Mouse (Mus musculus): ENCODE results near the gene Fsd2. TPM values are rescaled to one million over a fixed set of nuclear protein-coding genes. Genes with fewer than 3 reads are reported as not detected.

Fsd2 gene
- polyA plus RNA-seq, 1 experiment from 2014 or later = 0.29 TPM

- ATAC-seq (ENCODE audit: low read depth) = no peak
- Histone ChIP-seq H3K36me3 (no peaks in the 10 kb centered on the region), H3K27ac (replicated peaks) (no peak overlapping the region), H3K4me3 (no peak overlapping the region), H3K9me3 (no peaks in the 10 kb centered on the region), H3K9ac (no peak overlapping the region), H3K4me2 (no peak overlapping the region), H3K4me1 (replicated peaks) (peaks cover 6% of the 10 kb centered on the region; the same call in 1 of the 2 replicates), H3K27me3 (no peaks in the 10 kb centered on the region)
- WGBS = 89% methylated on average over 14 of the region's 14 CpGs
Observed at GRCm38 (mm10) chr7:81559231-81559980, 7.3 kb downstream of the Fsd2 start.

- Histone ChIP-seq H3K4me1 (replicated peaks) (peaks cover 6% of the 10 kb centered on the region; the same call in 1 of the 2 replicates), H3K27me3 (no peaks in the 10 kb centered on the region), H3K36me3 (no peaks in the 10 kb centered on the region), H3K27ac (replicated peaks) (no peak overlapping the region), H3K9ac (no peak overlapping the region), H3K9me3 (no peaks in the 10 kb centered on the region), H3K4me3 (no peak overlapping the region), H3K4me2 (no peak overlapping the region)
- WGBS = 72% methylated on average over 4 of the region's 4 CpGs
- no peak for ATAC-seq (ENCODE audit: low read depth)
Observed at GRCm38 (mm10) chr7:81557985-81558360, 8.8 kb downstream of the Fsd2 start.

GRCm38 (mm10) chr7:81557252-81557984, 9.3 kb downstream of the Fsd2 start:
- Histone ChIP-seq H3K27me3 (no peaks in the 10 kb centered on the region), H3K9ac (no peak overlapping the region), H3K4me1 (replicated peaks) (peaks cover 6% of the 10 kb centered on the region; the same call in 1 of the 2 replicates), H3K9me3 (no peaks in the 10 kb centered on the region), H3K4me2 (no peak overlapping the region), H3K36me3 (no peaks in the 10 kb centered on the region), H3K4me3 (no peak overlapping the region), H3K27ac (replicated peaks) (no peak overlapping the region)
- no peak for ATAC-seq (ENCODE audit: low read depth)
- WGBS = 77% methylated on average over 7 of the region's 7 CpGs

GRCm38 (mm10) chr7:81556839-81557238, 9.9 kb downstream of the Fsd2 start:
- Histone ChIP-seq H3K4me1 (replicated peaks) (peaks cover 6% of the 10 kb centered on the region; the same call in 1 of the 2 replicates), H3K4me3 (no peak overlapping the region), H3K9ac (no peak overlapping the region), H3K36me3 (no peaks in the 10 kb centered on the region), H3K4me2 (no peak overlapping the region), H3K27me3 (no peaks in the 10 kb centered on the region), H3K9me3 (no peaks in the 10 kb centered on the region), H3K27ac (replicated peaks) (no peak overlapping the region)
- no peak for ATAC-seq (ENCODE audit: low read depth)
- 88% methylated on average over 4 of the region's 4 CpGs for WGBS

GRCm38 (mm10) chr7:81554369-81554768, 12.4 kb downstream of the Fsd2 start:
- no peaks in the 10 kb centered on the region for H3K4me1 ChIP-seq (replicated peaks)
- no peaks in the 10 kb centered on the region for H3K27me3 ChIP-seq
- no peak for ATAC-seq (ENCODE audit: low read depth)
- H3K9ac ChIP-seq = no peak overlapping the region
- no peak overlapping the region for H3K27ac ChIP-seq (replicated peaks)
- no peaks in the 10 kb centered on the region for H3K9me3 ChIP-seq
- WGBS = 77% methylated on average over 2 of the region's 2 CpGs
- H3K36me3 ChIP-seq = no peaks in the 10 kb centered on the region
- H3K4me3 ChIP-seq = no peak overlapping the region
- H3K4me2 ChIP-seq = no peak overlapping the region

GRCm38 (mm10) chr7:81553589-81553988, 13.2 kb downstream of the Fsd2 start:
- H3K27ac ChIP-seq (replicated peaks) = no peak overlapping the region
- H3K4me2 ChIP-seq = no peak overlapping the region
- no peak overlapping the region for H3K4me3 ChIP-seq
- H3K4me1 ChIP-seq (replicated peaks) = no peaks in the 10 kb centered on the region
- no peaks in the 10 kb centered on the region for H3K9me3 ChIP-seq
- no peak for ATAC-seq (ENCODE audit: low read depth)
- no peaks in the 10 kb centered on the region for H3K27me3 ChIP-seq
- no peak overlapping the region for H3K9ac ChIP-seq
- 55% methylated on average over 4 of the region's 4 CpGs for WGBS
- H3K36me3 ChIP-seq = no peaks in the 10 kb centered on the region

GRCm38 (mm10) chr7:81548864-81549263, 17.9 kb downstream of the Fsd2 start:
- H3K4me2 ChIP-seq = no peak overlapping the region
- H3K4me3 ChIP-seq = no peak overlapping the region
- no peaks in the 10 kb centered on the region for H3K27me3 ChIP-seq
- H3K9me3 ChIP-seq = no peaks in the 10 kb centered on the region
- H3K27ac ChIP-seq (replicated peaks) = no peak overlapping the region
- 73% methylated on average over 11 of the region's 11 CpGs for WGBS
- no peak overlapping the region for H3K9ac ChIP-seq
- ATAC-seq (ENCODE audit: low read depth) = no peak; the same call in none of the 2 replicates
- H3K4me1 ChIP-seq (replicated peaks) = no peaks in the 10 kb centered on the region
- H3K36me3 ChIP-seq = no peaks in the 10 kb centered on the region

GRCm38 (mm10) chr7:81542934-81543333, 23.8 kb downstream of the Fsd2 start:
- ATAC-seq (ENCODE audit: low read depth) = no peak
- H3K4me3 ChIP-seq = no peak overlapping the region
- no peak overlapping the region for H3K4me2 ChIP-seq
- H3K9ac ChIP-seq = no peak overlapping the region
- no peaks in the 10 kb centered on the region for H3K27me3 ChIP-seq
- no peak overlapping the region for H3K27ac ChIP-seq (replicated peaks)
- no peaks in the 10 kb centered on the region for H3K36me3 ChIP-seq
- peaks cover 17% of the 10 kb centered on the region; the same call in 1 of the 2 replicates for H3K4me1 ChIP-seq (replicated peaks)
- 86% methylated on average over 8 of the region's 8 CpGs for WGBS
- no peaks in the 10 kb centered on the region for H3K9me3 ChIP-seq

GRCm38 (mm10) chr7:81541924-81542524, 24.7 kb downstream of the Fsd2 start:
- WGBS = 88% methylated on average over 7 of the region's 7 CpGs
- no peaks in the 10 kb centered on the region for H3K36me3 ChIP-seq
- H3K27ac ChIP-seq (replicated peaks) = no peak overlapping the region
- H3K9ac ChIP-seq = no peak overlapping the region
- no peaks in the 10 kb centered on the region for H3K27me3 ChIP-seq
- no peaks in the 10 kb centered on the region for H3K9me3 ChIP-seq
- no peak overlapping the region for H3K4me3 ChIP-seq
- ATAC-seq (ENCODE audit: low read depth) = no peak
- H3K4me1 ChIP-seq (replicated peaks) = peaks cover 17% of the 10 kb centered on the region; the same call in 1 of the 2 replicates
- H3K4me2 ChIP-seq = no peak overlapping the region

GRCm38 (mm10) chr7:81540999-81541398, 25.7 kb downstream of the Fsd2 start:
- Histone ChIP-seq H3K36me3 (0 out of 2 replicates have a peak, but pooled peaks cover 4% of the 10 kb centered on the region), H3K27me3 (no peaks in the 10 kb centered on the region), H3K9ac (no peak overlapping the region), H3K4me3 (no peak overlapping the region), H3K4me2 (no peak overlapping the region), H3K4me1 (replicated peaks) (peaks cover 17% of the 10 kb centered on the region; the same call in 1 of the 2 replicates), H3K9me3 (no peaks in the 10 kb centered on the region), H3K27ac (replicated peaks) (no peak overlapping the region)
- 76% methylated on average over 1 of the region's 1 CpGs for WGBS
- ATAC-seq (ENCODE audit: low read depth) = no peak

- Histone ChIP-seq H3K9me3 (no peaks in the 10 kb centered on the region), H3K9ac (no peak overlapping the region), H3K27ac (replicated peaks) (no peak overlapping the region), H3K4me2 (no peak overlapping the region), H3K27me3 (no peaks in the 10 kb centered on the region), H3K36me3 (peaks cover 17% of the 10 kb centered on the region), H3K4me3 (no peak overlapping the region), H3K4me1 (replicated peaks) (peaks cover 17% of the 10 kb centered on the region; the same call in 1 of the 2 replicates)
- 8% methylated on average over 2 of the region's 2 CpGs for WGBS
- no peak for ATAC-seq (ENCODE audit: low read depth)
Observed at GRCm38 (mm10) chr7:81539565-81539964, 27.2 kb downstream of the Fsd2 start.

GRCm38 (mm10) chr7:81538070-81538675, 28.6 kb downstream of the Fsd2 start:
- 74% methylated on average over 2 of the region's 2 CpGs for WGBS
- peaks cover 17% of the 10 kb centered on the region; the same call in 1 of the 2 replicates for H3K4me1 ChIP-seq (replicated peaks)
- H3K4me2 ChIP-seq = no peak overlapping the region
- no peak overlapping the region for H3K4me3 ChIP-seq
- no peak overlapping the region for H3K9ac ChIP-seq
- no peaks in the 10 kb centered on the region for H3K27me3 ChIP-seq
- ATAC-seq (ENCODE audit: low read depth) = no peak
- H3K9me3 ChIP-seq = peaks cover 4% of the 10 kb centered on the region; the same call in 1 of the 2 replicates
- H3K27ac ChIP-seq (replicated peaks) = no peak overlapping the region
- H3K36me3 ChIP-seq = peaks cover 31% of the 10 kb centered on the region
